Mouse (Mus musculus) neural tube, embryonic 15.5 days (tissue): ENCODE measurements around the gene Phactr3. TPM values are rescaled to one million over a fixed set of nuclear protein-coding genes. Genes with fewer than 3 reads are reported as not detected.

Source experiments
- ATAC-seq: fragments of 200-750 bp; cut with Nextera tagmentation; 2 replicates; pipeline ENCODE4 v1.8.0; 2017; ENCODE audit warnings: mild to moderate bottlenecking, moderate TSS enrichment, moderate library complexity; ENCODE audit not compliant: low FRiP score
- H3K27ac ChIP-seq: fragments of 300-500 bp; sonication (generic); replicated peaks from 2 replicates; pipeline ENCODE4 v1.5.1; 2015; ENCODE audit warnings: mild to moderate bottlenecking, inconsistent platforms
- H3K27me3 ChIP-seq: fragments of 300-500 bp; sonication (generic); replicated peaks from 2 replicates; pipeline ENCODE4 v1.6.1; 2015; ENCODE audit warnings: inconsistent platforms
- H3K36me3 ChIP-seq: fragments of 300-500 bp; sonication (generic); 2 replicates; pipeline ENCODE4 v1.6.1; 2015; ENCODE audit warnings: inconsistent platforms
- H3K4me1 ChIP-seq: fragments of 300-500 bp; sonication (generic); 2 replicates; pipeline ENCODE4 v1.6.1; 2015; ENCODE audit warnings: inconsistent platforms
- H3K4me2 ChIP-seq: fragments of 300-500 bp; sonication (generic); 2 replicates; pipeline ENCODE4 v1.6.1; 2015; ENCODE audit warnings: inconsistent platforms, mild to moderate bottlenecking, moderate library complexity
- H3K4me3 ChIP-seq: fragments of 300-500 bp; sonication (generic); replicated peaks from 2 replicates; pipeline ENCODE4 v1.5.1; 2015; ENCODE audit warnings: mild to moderate bottlenecking, inconsistent platforms
- H3K9ac ChIP-seq: fragments of 300-500 bp; sonication (generic); replicated peaks from 2 replicates; pipeline ENCODE4 v1.6.1; 2015; ENCODE audit warnings: mild to moderate bottlenecking, inconsistent platforms
- H3K9me3 ChIP-seq: fragments of 300-500 bp; sonication (generic); replicated peaks from 2 replicates; pipeline ENCODE4 v1.6.1; 2016; ENCODE audit warnings: inconsistent platforms
- WGBS: fragments of 180-500 bp; shearing (Covaris S2); methylation state at CpG from one replicate; pipeline ENCODE4 v1.1.7; 2015; ENCODE audit warnings: mixed read lengths; 5-methylcytosine and 5-hydroxymethylcytosine counted together
- polyA plus RNA-seq: library from polyadenylated mRNA; unstranded; fragments of >200 nt; fragmentation: Nextera tagmentation; extraction: Ambion mirVana; gene quantifications from 2 replicates; pipeline ENCODE4 v1.2.1, GENCODE M21; 2015

Phactr3 gene
- polyA plus RNA-seq, 1 experiment from 2014 or later = 57.2 TPM

DNA sequence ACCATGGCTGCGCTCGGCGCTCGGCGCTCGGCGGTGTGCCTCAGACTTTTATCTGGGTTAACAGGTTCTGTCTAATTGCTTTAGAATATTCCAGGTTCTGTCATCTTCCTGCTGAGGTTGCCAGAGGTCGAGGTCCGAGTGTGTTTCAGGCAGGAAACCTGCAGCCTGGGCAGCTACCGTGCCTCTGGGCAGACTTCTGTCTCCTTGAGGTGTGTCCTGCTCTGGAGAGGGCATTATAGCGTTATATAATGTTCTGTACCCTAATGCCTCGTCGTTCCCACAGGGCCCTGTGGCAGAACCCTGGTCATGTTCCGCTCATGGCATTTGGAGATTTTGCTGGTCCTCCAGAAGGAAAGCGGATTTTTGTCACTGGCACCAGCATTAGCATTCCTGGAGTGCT is 4.7 kb downstream of the Phactr3 start:
- no peak overlapping the region for H3K27ac ChIP-seq
- H3K27me3 ChIP-seq = peaks cover 12% of the 10 kb centered on the region
- H3K4me3 ChIP-seq = no peak overlapping the region
- H3K9me3 ChIP-seq = no peaks in the 10 kb centered on the region
- whole genome bisulfite sequencing = 77% methylated on average over 15 of the region's 15 CpGs
- H3K9ac ChIP-seq = no peak overlapping the region
- no peak for ATAC-seq
- no peaks in the 10 kb centered on the region for H3K36me3 ChIP-seq
- H3K4me1 ChIP-seq = peaks cover 8% of the 10 kb centered on the region
- no peak overlapping the region for H3K4me2 ChIP-seq

DNA sequence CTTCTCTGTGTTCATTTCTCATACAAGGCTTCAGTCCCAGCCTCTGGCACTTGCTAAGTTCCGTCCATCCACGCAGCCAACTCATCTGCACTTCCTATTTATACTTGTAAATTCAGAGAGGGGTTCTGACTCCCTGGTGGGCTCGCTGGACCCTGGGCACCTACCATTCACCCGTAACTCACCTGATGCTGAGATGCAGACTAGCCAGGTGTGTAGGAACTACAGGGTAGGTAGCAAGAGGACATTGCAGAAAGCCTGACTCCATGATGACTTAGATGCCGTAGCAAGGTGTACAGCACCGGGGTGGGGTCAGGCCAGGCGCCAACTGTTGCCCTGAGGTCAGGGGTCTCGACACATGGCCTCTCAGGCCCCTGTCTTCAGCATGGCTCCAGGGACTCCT is 6.7 kb downstream of the Phactr3 start:
- H3K27ac ChIP-seq = no peak overlapping the region
- H3K27me3 ChIP-seq = no peaks in the 10 kb centered on the region
- no peak overlapping the region for H3K4me3 ChIP-seq
- no peaks in the 10 kb centered on the region for H3K36me3 ChIP-seq
- 86% methylated on average over 8 of the region's 8 CpGs for WGBS
- H3K4me2 ChIP-seq = no peak overlapping the region
- H3K9me3 ChIP-seq = no peaks in the 10 kb centered on the region
- no peaks in the 10 kb centered on the region for H3K4me1 ChIP-seq
- ATAC-seq = no peak
- H3K9ac ChIP-seq = no peak overlapping the region

DNA sequence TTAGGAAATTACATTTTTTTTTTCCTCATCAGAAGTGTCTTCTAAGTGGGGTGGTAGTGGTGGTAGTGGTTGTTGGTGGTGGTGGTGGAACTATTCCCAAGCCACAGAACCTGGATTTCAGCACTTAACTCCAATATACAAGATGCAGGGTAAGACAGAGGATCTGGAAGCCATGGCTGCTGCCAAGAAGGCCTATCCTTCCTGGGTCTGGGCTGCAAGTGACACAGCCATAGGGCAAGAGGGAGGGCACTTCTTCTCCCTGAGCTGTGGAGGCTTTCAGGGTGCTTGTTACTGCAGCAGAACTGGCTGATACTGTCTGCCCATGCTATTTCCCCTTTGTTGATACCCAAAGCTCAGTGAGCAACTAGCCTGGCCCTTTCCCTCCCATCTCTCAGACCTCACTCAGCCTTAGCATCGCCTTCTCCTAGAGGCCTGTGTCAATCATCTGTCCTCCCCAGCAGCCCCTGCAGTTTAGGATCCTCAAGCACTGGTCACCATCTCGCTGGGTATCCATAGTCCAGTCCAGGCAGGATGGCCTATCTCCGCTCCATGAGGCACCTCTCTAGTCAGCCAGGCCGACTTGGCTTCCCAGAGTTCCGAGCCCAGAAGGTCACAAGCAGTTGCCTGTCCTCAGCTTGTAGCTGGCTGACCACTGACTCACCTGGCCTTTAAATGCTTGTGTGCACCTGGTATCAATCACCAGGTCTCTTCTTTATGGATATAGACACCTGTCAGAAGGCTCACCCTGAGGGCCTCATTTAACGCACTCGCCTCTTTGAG is 7.5 kb downstream of the Phactr3 start:
- no peaks in the 10 kb centered on the region for H3K27me3 ChIP-seq
- H3K9ac ChIP-seq = no peak overlapping the region
- H3K4me3 ChIP-seq = no peak overlapping the region
- no peak for ATAC-seq
- no peaks in the 10 kb centered on the region for H3K36me3 ChIP-seq
- H3K27ac ChIP-seq = no peak overlapping the region
- WGBS = 91% methylated on average over 7 of the region's 7 CpGs
- no peaks in the 10 kb centered on the region for H3K4me1 ChIP-seq
- no peak overlapping the region for H3K4me2 ChIP-seq
- H3K9me3 ChIP-seq = no peaks in the 10 kb centered on the region

DNA sequence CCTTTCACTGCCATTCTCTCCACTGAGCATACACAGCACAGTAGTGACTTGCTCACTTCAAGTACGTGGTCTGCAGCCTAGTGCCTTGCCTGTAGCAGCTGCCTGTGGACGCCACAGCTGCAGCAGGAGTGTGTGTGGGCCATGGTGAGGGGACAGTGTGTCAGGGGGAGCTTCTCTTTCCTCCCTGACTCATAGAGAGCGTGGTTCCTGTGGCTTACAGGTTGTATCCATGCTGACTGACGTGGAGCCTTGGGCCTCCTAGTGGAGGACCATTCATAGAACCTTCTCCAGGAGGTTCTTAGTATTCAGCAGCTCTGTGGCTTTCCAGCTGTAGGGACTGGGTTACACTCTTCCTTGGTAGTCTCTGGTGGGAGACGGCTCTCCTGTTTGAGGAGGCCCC is 9.8 kb downstream of the Phactr3 start:
- Histone ChIP-seq H3K4me1 (no peaks in the 10 kb centered on the region), H3K4me2 (no peak overlapping the region), H3K36me3 (no peaks in the 10 kb centered on the region), H3K9me3 (no peaks in the 10 kb centered on the region), H3K27me3 (no peaks in the 10 kb centered on the region), H3K27ac (no peak overlapping the region), H3K9ac (no peak overlapping the region), H3K4me3 (no peak overlapping the region)
- 83% methylated on average over 5 of the region's 5 CpGs for WGBS
- no peak for ATAC-seq

DNA sequence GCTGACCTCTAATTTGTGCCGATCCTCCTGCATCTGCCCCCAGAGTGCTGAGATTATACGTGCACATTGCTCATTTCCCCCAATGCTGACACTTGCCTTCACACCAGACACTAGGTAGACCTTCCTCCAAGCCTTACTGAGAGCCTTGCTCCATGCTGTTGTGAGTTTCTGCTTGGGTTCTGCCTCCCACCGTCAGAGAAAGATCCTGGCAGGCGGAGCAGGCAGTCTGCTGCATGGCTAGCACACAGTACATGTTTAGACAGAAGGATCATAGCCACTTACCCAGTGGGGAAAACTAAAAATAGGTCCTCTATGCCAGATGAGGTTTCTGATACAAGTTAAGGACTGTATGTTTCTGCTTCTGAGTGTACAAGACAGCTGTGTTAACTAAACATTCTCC is 10.4 kb downstream of the Phactr3 start:
- Histone ChIP-seq H3K9ac (no peak overlapping the region), H3K27me3 (no peaks in the 10 kb centered on the region), H3K9me3 (no peaks in the 10 kb centered on the region), H3K36me3 (no peaks in the 10 kb centered on the region), H3K27ac (no peak overlapping the region), H3K4me2 (no peak overlapping the region), H3K4me1 (no peaks in the 10 kb centered on the region), H3K4me3 (no peak overlapping the region)
- WGBS = 75% methylated on average over 4 of the region's 4 CpGs
- ATAC-seq = no peak

DNA sequence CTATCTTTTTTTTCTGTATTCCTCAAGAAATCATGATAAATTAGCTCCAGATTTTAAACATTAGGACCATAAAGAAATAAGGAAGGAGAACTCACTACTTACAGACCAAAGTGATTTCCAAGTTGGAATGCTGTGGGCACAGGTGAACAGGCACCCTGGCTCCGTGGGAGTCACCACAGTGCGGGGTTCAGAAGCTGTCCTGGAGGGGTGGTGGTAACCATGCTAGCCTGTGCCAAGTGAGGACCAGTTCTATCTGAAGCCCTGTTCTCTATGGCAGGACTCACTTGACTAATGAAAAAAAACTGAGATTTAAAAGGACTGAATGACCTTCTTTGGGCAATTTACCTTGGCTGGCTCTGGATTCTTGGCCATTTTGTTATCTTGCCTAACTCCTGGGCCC is 10.9 kb downstream of the Phactr3 start:
- 95% methylated on average over 2 of the region's 2 CpGs for WGBS
- H3K4me3 ChIP-seq = no peak overlapping the region
- no peak overlapping the region for H3K9ac ChIP-seq

DNA sequence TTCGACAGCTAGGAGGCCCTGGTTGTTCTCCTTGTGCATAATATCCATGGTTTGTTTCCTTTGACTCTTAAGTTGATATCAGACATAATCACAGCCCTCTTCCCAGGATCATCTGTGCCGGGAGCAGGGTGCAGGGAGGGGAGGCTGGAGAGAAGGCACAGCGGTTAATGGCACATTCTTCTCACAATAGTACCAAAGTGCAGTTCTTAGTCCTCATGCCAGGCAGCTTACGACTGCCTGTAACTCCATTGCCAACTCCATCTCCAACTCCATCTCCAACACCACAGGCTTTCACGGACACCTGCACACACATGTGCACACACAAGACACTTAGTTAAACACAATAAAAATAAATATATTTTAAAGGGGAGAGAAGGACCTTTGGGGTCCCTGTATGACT is 11.8 kb downstream of the Phactr3 start:
- no peaks in the 10 kb centered on the region for H3K36me3 ChIP-seq
- H3K4me2 ChIP-seq = no peak overlapping the region
- no peaks in the 10 kb centered on the region for H3K9me3 ChIP-seq
- H3K9ac ChIP-seq = no peak overlapping the region
- no peak overlapping the region for H3K4me3 ChIP-seq
- no peak for ATAC-seq
- no peaks in the 10 kb centered on the region for H3K27me3 ChIP-seq
- 89% methylated on average over 5 of the region's 5 CpGs for WGBS
- no peak overlapping the region for H3K27ac ChIP-seq
- no peaks in the 10 kb centered on the region for H3K4me1 ChIP-seq

More for the DNA sequence above, 10.9 kb downstream of the Phactr3 start:
- no peaks in the 10 kb centered on the region for H3K4me1 ChIP-seq
- no peaks in the 10 kb centered on the region for H3K36me3 ChIP-seq
- H3K4me2 ChIP-seq = no peak overlapping the region
- ATAC-seq = no peak
- H3K27me3 ChIP-seq = no peaks in the 10 kb centered on the region
- H3K9me3 ChIP-seq = no peaks in the 10 kb centered on the region
- H3K27ac ChIP-seq = no peak overlapping the region

DNA sequence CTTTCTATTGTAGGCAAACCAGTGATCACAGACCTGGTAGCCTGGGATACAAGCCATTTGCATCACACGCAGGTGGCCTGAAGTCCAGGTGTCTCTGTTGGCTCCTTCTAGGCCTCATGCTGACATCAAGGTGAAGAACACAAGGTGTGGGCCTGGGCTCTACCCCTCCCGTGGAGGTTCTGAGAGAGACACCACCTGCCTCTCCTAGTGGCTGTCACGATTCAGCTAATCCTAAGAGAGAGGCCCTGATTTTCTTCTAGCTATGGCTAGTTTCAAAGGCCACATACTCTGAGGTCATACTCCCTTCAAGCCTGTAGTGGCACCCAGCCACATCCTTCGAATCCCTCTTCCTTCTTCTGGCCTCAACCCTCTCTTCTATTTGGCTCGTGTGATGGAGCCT is 12.2 kb downstream of the Phactr3 start:
- no peak overlapping the region for H3K4me3 ChIP-seq
- H3K4me2 ChIP-seq = no peak overlapping the region
- no peaks in the 10 kb centered on the region for H3K9me3 ChIP-seq
- WGBS = 81% methylated on average over 5 of the region's 5 CpGs
- H3K27me3 ChIP-seq = no peaks in the 10 kb centered on the region
- no peaks in the 10 kb centered on the region for H3K36me3 ChIP-seq
- H3K4me1 ChIP-seq = no peaks in the 10 kb centered on the region
- ATAC-seq = no peak
- no peak overlapping the region for H3K9ac ChIP-seq
- no peak overlapping the region for H3K27ac ChIP-seq

DNA sequence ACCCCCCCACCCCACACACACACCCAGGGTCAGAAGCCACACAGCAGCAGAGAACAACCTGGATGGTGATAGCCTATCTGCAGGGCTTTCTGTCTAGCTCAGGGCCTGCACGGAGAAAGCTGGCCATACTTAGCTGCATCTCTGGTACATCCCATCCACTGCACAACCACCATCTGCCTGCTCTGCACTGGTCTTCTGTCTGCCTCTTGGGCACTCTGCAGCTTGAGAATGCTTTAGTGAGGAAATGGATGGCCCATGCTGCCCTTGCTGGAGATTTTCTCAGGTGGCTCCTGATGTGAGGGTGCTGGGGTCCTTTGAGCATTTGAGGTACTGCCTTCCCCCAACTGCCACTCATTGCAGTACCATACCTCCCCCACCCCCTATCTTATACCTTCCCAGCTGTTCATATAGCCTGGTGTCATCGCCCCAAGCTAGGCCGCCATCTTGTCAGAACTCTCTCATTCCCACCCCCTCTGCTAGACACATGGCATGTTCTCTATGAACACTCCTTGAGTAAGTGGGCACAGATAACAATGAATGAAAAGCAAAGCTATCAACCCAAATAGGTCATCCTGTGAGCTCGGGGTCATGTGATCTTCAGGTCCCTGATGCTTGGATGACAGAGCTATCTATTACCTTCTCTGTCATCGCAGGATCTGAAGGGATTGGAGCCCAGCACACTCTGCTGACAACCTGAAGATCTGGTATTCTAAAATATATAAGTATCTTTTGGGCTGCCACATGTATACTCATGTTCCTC is 13.0 kb downstream of the Phactr3 start:
- no peak for ATAC-seq
- WGBS = 92% methylated on average over 5 of the region's 5 CpGs
- H3K9me3 ChIP-seq = no peaks in the 10 kb centered on the region
- H3K4me3 ChIP-seq = no peak overlapping the region
- no peak overlapping the region for H3K9ac ChIP-seq
- H3K27ac ChIP-seq = no peak overlapping the region
- H3K4me1 ChIP-seq = no peaks in the 10 kb centered on the region
- H3K36me3 ChIP-seq = no peaks in the 10 kb centered on the region
- no peak overlapping the region for H3K4me2 ChIP-seq
- no peaks in the 10 kb centered on the region for H3K27me3 ChIP-seq

DNA sequence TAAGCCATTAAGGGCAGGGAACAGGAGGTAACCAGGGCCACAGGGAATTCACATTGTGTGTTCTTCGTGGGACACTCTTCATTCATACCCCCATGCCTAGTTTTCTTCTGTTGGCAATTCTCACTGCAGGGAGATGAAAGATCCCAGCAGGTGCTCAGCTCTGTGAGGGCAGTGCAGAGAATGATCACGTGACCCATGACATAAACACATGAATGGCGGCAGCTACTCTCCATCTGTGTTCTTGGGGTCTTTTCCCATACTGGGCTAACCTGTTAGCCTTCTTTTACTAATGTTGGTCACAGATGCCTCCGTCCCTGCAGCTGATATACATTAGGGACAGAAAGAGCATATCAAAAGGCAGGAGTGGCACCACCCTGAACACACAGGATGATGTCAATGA is 16.9 kb downstream of the Phactr3 start:
- 29% methylated on average over 4 of the region's 4 CpGs for WGBS

DNA sequence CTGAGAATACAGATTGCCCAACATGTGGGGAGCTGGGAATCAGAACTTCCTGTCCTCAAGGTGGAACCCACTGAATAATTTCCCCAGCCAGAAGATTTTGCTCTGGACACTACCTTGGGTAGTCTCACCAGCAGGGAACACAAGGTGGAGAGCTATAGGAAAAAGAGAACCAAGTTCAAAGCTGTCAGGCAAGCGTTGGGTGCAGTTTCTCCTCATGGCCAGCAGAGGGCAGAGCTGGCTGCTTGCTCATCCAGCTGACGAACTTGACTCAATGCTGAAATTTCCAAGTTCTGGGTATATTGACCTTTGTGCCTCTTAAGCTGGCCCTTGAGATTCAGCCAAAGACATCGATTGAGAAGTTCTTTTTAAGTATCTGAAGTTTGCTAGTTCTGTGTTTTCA is 18.7 kb downstream of the Phactr3 start:
- ATAC-seq = no peak
- Histone ChIP-seq H3K4me3 (no peak overlapping the region), H3K36me3 (no peaks in the 10 kb centered on the region), H3K4me2 (no peak overlapping the region), H3K4me1 (peaks cover 6% of the 10 kb centered on the region), H3K27me3 (no peaks in the 10 kb centered on the region), H3K9ac (no peak overlapping the region), H3K9me3 (no peaks in the 10 kb centered on the region), H3K27ac (no peak overlapping the region)
- 9% methylated on average over 3 of the region's 3 CpGs for WGBS

More for the DNA sequence above, 16.9 kb downstream of the Phactr3 start:
- ATAC-seq = no peak
- Histone ChIP-seq H3K4me1 (no peaks in the 10 kb centered on the region), H3K9me3 (no peaks in the 10 kb centered on the region), H3K27ac (no peak overlapping the region), H3K27me3 (no peaks in the 10 kb centered on the region), H3K4me2 (no peak overlapping the region), H3K4me3 (no peak overlapping the region), H3K36me3 (no peaks in the 10 kb centered on the region), H3K9ac (no peak overlapping the region)

DNA sequence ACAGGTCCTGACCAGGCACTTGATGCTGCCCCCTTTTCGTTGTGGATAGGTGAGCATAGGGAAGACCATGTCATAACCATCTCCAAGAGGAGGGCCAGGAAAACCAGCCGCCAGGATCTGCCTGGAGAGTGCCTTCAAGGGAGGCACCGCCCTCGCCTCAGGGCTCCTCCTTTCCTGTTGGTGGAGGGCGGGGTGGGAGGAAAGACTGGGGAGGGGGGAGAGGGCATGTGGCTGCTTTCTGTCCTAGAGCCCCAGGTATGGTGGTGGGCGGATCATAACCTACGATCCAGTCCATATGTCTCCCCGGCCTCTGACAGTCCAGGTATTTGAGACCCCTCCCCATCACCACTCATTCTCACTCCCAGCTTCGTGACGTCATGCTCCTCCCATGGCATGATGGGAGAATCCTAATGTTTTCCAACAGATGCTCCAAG is 22.7 kb downstream of the Phactr3 start:
- under 1% methylated on average over 10 of the region's 10 CpGs for WGBS
- peak; percentile 84 for ATAC-seq
- H3K36me3 ChIP-seq = 0 out of 2 replicates have a peak, but pooled peaks cover under 1% of the 10 kb centered on the region
- H3K9me3 ChIP-seq = no peaks in the 10 kb centered on the region
- H3K4me2 ChIP-seq = peak overlapping the region; percentile 81
- no peaks in the 10 kb centered on the region for H3K27me3 ChIP-seq
- H3K4me3 ChIP-seq = peak overlapping the region; percentile 68
- peak overlapping the region; percentile 71 for H3K9ac ChIP-seq
- peaks cover 36% of the 10 kb centered on the region for H3K4me1 ChIP-seq
- H3K27ac ChIP-seq = peak overlapping the region; percentile 84
